Mouse (Mus musculus) testis, adult 2 months (tissue): ENCODE measurements around the gene Gstm3.

Experiments used
- CTCF ChIP-seq: fragments of 200-500 bp; IDR thresholded peaks from 2 replicates; pipeline ENCODE4 v1.5.1; 2012; ENCODE audit warnings: low read depth, mild to moderate bottlenecking, inconsistent platforms, low read length, moderate library complexity; ENCODE audit not compliant: control insufficient read depth, insufficient read depth, insufficient replicate concordance
- POLR2A ChIP-seq: fragments of 200-500 bp; IDR thresholded peaks from 2 replicates; pipeline ENCODE4 v1.6.1; 2012; ENCODE audit warnings: low read depth, mild to moderate bottlenecking, inconsistent platforms, low read length, moderate library complexity; ENCODE audit not compliant: control insufficient read depth

- TF ChIP-seq POLR2A (no peak), CTCF (no peak)
Measured at GRCm38 (mm10) chr3:107974237-107974636, 5.2 kb upstream of the Gstm3 start.
